Mouse (Mus musculus) lung, embryonic 14.5 days (tissue): ENCODE results near the gene Taf5l. TPM values are rescaled to one million over a fixed set of nuclear protein-coding genes. Genes with fewer than 3 reads are reported as not detected.

Experiments used
- ATAC-seq: fragments of 200-750 bp; cut with Nextera tagmentation; 2 replicates; pipeline ENCODE4 v1.8.0; 2017; ENCODE audit warnings: mild to moderate bottlenecking, moderate TSS enrichment, moderate library complexity; ENCODE audit not compliant: insufficient read depth
- DNase-seq: peaks from one replicate; pipeline ENCODE4 v3.0.0-alpha.2; 2015
- H3K27ac ChIP-seq: fragments of 300-500 bp; sonication (generic); 2 replicates; pipeline ENCODE4 v1.5.1; 2014; ENCODE audit warnings: low read depth, mild to moderate bottlenecking, moderate library complexity
- H3K27me3 ChIP-seq: fragments of 300-500 bp; sonication (generic); 2 replicates; pipeline ENCODE4 v1.6.1; 2014; ENCODE audit warnings: low read length, control low read depth; ENCODE audit not compliant: insufficient read depth
- H3K36me3 ChIP-seq: fragments of 300-500 bp; sonication (generic); 2 replicates; pipeline ENCODE4 v1.6.1; 2014; ENCODE audit warnings: control low read depth; ENCODE audit not compliant: insufficient read depth
- H3K4me1 ChIP-seq: fragments of 300-500 bp; sonication (generic); 2 replicates; pipeline ENCODE4 v1.6.1; 2014; ENCODE audit warnings: antibody characterized with exemption, control low read depth; ENCODE audit not compliant: insufficient read depth
- H3K4me2 ChIP-seq: fragments of 300-500 bp; sonication (generic); 2 replicates; pipeline ENCODE4 v1.6.1; 2014; ENCODE audit warnings: mild to moderate bottlenecking
- H3K4me3 ChIP-seq: fragments of 300-500 bp; sonication (generic); 2 replicates; pipeline ENCODE4 v1.5.1; 2014; ENCODE audit warnings: low read depth, low read length
- H3K9ac ChIP-seq: fragments of 300-500 bp; sonication (generic); 2 replicates; pipeline ENCODE4 v1.6.1; 2014
- H3K9me3 ChIP-seq: fragments of 300-500 bp; sonication (generic); 2 replicates; pipeline ENCODE4 v1.6.1; 2016; ENCODE audit warnings: low read depth, low read length, control low read depth
- CTCF ChIP-seq: IDR thresholded peaks from 2 replicates; pipeline ENCODE4 v1.5.1; 2016; ENCODE audit warnings: antibody characterized with exemption, low read depth
- WGBS: fragments of 180-500 bp; shearing (Covaris S2); extraction: QIAGEN DNeasy Blood & Tissue Kit; methylation state at CpG from one replicate; pipeline ENCODE4 v1.1.7; 2014; 5-methylcytosine and 5-hydroxymethylcytosine counted together
- polyA plus RNA-seq: library from polyadenylated mRNA; unstranded; fragments of >200 nt; fragmentation: Nextera tagmentation; extraction: Ambion mirVana; gene quantifications from 2 replicates; pipeline ENCODE4 v1.2.1, GENCODE M21; 2014

Taf5l gene
- polyA plus RNA-seq, result 47.5 and 51.6 TPM in 2 replicates

DNA sequence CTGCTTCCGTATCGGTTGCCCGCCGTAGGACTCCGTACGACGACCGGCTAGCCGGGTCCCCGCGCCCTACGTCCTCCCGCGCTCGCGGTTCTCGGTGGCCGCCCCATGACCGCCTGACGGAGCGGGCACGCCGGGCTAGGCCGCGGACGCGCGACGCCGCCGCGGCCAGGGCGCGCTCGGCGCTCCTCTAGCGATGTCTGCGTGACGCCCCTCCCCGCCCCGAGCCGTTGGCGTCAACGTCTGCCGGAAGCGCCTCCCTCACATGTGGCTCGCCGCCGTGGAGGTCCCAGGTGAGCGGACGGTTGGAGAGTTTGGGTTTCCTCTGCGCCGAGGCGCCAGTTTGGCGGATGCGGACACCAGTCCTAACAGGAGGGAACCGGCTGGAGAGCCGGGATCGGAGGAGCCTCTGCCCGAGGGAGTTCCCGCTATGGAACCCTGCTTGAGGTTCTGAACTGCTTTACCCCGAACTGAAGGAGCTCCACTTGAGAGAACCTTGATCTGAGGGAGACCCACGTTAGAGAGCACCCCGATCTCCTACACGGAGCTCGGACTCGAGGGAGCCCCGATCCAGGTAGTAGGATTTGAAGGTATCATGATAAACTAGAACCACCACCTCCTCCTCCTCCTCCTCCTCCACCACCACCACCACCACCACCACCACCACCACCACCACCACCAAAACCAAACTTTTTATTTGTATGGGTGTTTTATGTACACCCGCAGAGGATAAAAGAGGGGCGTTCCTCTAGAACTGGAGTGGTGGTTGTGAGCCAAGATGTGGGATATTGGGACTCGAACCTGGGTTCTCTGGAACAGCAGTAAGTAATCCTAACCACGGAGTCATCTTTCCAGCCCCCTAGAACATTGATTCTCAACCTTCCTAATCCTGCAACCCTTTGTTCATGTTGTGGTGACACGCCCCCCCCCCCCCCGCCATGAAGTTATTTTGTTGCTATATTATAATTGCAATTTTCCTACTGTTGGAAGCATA lies at the start of gene Taf5l, which contains the start of gene Urb2:
Taf5l (minus strand) TSS at position 161 of the 991 bp plus-strand sequence.
Urb2 (plus strand) TSS at position 272 of the 991 bp plus-strand sequence.
- Histone ChIP-seq H3K9ac (peak within 1 kb of the TSS; percentile 85), H3K4me3 (peak within 1 kb of the TSS; percentile 84), H3K27ac (peak within 1 kb of the TSS; percentile 84), H3K27me3 (no peaks in the 10 kb centered on the region), H3K4me1 (peaks cover 9% of the 10 kb centered on the region), H3K36me3 (peaks cover 21% of the 10 kb centered on the region), H3K4me2 (peak within 1 kb of the TSS; percentile 84), H3K9me3 (no peaks in the 10 kb centered on the region)
- TF ChIP-seq CTCF, result no peak
- ATAC-seq (peak; percentile 94), DNase-seq (peak; percentile 96)
- under 1% methylated on average over 60 of the region's 74 CpGs for WGBS

GRCm38 (mm10) chr8:124070363-124071324 lies 49.4 kb upstream of the Taf5l start:
- DNase-seq (peak; percentile 63), ATAC-seq (no peak)
- Histone ChIP-seq H3K27ac (no peak overlapping the region), H3K27me3 (no peaks in the 10 kb centered on the region), H3K4me1 (no peaks in the 10 kb centered on the region), H3K4me2 (no peak overlapping the region), H3K9me3 (no peaks in the 10 kb centered on the region), H3K36me3 (no peaks in the 10 kb centered on the region), H3K4me3 (no peak overlapping the region), H3K9ac (no peak overlapping the region)
- WGBS, result 58% methylated on average over 18 of the region's 18 CpGs
- TF ChIP-seq CTCF, result no peak

DNA sequence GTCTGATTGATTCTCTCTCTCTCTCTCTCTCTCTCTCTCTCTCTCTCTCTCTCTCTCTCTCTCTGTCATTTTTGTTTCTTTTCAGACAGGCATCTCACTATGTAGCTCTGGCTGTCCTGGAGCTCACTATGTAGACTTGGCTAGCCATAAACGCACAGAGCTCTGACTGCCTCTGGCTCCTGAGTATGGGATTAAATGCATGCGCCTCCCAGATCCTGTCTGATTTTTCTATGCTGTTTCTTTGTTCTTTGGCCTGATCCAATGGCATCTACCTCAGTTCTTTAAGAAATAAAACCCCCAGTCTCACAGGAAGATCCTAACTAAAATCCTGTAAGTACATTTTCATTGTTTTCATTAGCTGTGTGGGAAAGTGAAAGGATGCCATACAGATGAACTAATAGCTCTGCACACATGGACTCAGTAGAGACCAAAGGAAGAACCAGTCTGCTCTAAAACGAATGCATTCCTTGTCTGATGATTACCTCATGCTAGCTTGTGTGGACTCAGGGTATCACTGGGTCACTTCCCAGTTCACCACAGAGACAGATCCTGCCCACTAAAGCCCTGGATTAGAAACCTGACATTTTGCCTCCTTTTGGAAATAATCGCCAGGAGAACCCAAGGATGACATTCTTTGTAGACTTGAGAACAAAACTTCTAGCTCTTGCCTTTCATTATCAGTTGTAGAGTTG lies 46.0 kb upstream of the Taf5l start:
- no peak overlapping the region for H3K27ac ChIP-seq

DNA sequence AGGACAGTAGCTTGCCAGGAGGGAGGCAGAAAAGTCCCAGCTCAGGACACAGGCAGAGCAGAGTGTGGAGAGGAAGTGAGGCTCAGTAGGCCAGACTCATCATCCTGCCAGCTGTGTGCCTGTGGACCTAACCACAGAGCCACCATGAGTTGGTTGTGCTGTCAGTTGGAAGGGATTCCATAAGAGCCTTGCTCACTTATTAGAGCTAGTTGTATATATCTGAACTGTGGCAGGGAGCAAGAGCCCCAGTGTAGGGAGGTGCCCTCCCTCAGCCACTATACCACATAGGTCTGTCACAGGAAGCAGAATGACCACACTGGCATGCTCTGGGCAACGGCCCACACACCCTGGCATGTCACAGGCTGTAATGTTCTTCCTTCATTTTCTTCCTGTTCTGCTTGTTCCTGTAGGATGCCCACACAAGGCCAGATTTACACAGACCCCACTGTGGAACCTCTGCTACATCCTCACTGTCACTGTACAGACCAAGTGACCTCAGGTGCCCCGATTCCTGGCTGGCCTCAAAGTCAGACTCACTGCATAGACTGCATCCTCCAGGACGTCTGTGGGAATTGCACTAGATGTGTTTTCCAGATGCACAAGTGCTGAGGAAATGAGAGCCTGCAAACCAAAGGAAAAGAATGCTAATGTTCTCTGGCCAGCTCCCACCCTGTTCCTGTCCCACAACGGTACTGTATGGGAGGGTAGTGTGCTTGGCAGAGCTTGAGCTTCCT lies 45.3 kb upstream of the Taf5l start:
- TF ChIP-seq CTCF, result no peak
- 49% methylated on average over 4 of the region's 4 CpGs for whole genome bisulfite sequencing
- ATAC-seq, result no peak
- Histone ChIP-seq H3K36me3 (no peaks in the 10 kb centered on the region), H3K9me3 (no peaks in the 10 kb centered on the region), H3K4me2 (no peak overlapping the region), H3K4me1 (no peaks in the 10 kb centered on the region), H3K27me3 (no peaks in the 10 kb centered on the region), H3K4me3 (no peak overlapping the region), H3K27ac (no peak overlapping the region), H3K9ac (no peak overlapping the region)
- peak; percentile 47 for DNase-seq

More for the DNA sequence above, 46.0 kb upstream of the Taf5l start:
- Histone ChIP-seq H3K9ac (no peak overlapping the region), H3K36me3 (no peaks in the 10 kb centered on the region), H3K4me1 (no peaks in the 10 kb centered on the region), H3K4me3 (no peak overlapping the region), H3K9me3 (no peaks in the 10 kb centered on the region), H3K27me3 (no peaks in the 10 kb centered on the region), H3K4me2 (no peak overlapping the region)
- TF ChIP-seq CTCF, result no peak
- 63% methylated on average over 4 of the region's 4 CpGs for WGBS
- no peak for ATAC-seq
- DNase-seq, result no peak

GRCm38 (mm10) chr8:124056832-124057655 lies 35.8 kb upstream of the Taf5l start:
- H3K4me2 ChIP-seq, result no peak overlapping the region
- H3K27me3 ChIP-seq, result no peaks in the 10 kb centered on the region
- H3K4me1 ChIP-seq, result no peaks in the 10 kb centered on the region
- no peak overlapping the region for H3K27ac ChIP-seq
- no peaks in the 10 kb centered on the region for H3K36me3 ChIP-seq
- no peak for TF ChIP-seq CTCF
- H3K9ac ChIP-seq, result no peak overlapping the region
- 65% methylated on average over 11 of the region's 11 CpGs for WGBS
- DNase-seq (no peak), ATAC-seq (no peak)
- H3K9me3 ChIP-seq, result no peaks in the 10 kb centered on the region
- no peak overlapping the region for H3K4me3 ChIP-seq
